Mouse (Mus musculus): ENCODE measurements around the gene Lbx2.
A peak's percentile ranks its signal among the peaks of the same experiment; 100 is the strongest.

Lbx2 gene

DNA sequence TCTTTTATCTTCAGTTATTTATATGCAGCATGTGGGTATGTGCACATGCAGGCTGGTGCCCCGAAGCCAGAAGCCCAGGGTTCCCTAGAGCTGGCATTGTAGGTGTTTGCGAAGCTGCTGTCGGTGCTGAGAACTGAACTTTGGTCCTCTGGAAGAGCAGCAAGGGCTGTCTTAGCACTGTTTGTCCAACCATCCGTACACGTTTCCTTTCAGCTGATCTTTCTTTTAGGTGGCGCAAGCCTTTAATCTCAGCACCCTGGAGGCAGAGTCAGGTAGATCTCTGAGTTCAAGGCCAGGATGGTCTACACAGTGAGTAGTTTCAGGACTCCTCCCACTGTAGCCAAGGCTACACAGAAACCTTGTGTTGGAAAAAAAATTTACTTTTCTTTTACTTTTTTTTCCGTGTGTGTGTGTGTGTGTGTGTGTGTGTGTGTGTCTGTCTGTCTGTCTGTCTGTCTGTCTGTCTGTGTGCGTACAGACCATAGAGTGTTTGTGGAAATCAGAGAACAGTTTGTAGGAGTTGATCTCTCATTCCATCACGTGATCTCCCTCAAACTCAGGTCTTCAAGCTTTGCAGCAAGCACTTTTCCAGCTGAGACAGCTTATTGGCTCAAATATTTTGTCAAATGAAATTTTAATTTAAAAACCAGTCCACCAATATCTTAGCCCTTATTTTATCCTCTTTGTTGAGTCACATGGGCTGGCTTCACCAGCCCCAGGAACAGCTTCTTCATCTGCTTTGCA is 46.2 kb downstream of the Lbx2 start:
- DNase-seq (ENCODE audit: low spot score in 2 of 2), result no peak

DNA sequence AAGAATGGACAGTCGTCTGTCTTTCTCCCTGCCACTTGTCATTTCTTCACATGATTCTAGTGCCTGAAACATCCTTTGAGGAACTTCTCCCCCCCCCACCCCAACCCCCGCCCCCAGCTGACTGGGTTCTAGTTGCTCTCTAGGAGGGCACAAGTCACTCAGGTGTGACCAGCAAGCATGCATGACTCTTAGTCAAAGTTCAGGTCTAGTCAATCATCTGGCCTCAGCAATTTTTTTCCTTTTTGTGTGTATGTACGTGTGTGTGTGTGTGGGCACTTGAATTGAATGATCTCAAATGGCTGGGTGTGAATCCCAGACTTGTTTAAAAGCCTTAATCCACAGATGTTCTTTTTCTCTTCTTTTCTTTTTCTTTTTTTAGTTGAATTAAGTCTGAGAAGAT is 48.1 kb downstream of the Lbx2 start:
- no peak for DNase-seq (ENCODE audit: low spot score in 2 of 2)

DNA sequence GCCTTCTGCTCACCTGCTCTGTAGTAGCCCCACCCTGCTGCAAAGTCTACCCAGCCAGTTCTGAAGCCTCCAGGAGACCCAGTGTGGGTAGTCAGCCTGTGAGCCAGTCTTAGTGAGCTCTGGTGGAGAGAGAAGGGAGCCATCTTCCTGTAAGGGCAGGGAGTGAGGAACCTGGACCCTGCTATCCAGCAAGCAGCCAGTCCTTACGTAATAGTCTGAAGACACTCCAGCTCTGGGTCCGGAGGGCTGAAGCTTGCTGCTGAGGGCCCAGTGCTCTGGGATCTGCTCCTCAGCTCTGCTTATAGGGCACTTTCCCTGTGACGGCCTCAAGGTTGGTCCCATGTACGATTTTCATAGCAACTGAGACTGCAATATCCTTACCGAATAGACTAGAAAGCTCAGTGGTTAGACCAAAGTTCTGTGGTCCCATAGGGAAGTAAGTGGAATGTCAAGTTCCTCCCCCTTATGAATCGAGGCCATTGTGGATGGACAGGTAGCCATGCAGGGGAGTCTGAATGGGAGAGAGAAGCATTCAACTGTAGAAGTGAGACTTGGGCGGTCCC is 48.9 kb downstream of the Lbx2 start, which contains the start of gene Rtkn:
TSS of gene Rtkn (plus strand) at position 513 of the 563 bp plus-strand sequence.
- no peak for DNase-seq (ENCODE audit: low spot score in 2 of 2)

DNA sequence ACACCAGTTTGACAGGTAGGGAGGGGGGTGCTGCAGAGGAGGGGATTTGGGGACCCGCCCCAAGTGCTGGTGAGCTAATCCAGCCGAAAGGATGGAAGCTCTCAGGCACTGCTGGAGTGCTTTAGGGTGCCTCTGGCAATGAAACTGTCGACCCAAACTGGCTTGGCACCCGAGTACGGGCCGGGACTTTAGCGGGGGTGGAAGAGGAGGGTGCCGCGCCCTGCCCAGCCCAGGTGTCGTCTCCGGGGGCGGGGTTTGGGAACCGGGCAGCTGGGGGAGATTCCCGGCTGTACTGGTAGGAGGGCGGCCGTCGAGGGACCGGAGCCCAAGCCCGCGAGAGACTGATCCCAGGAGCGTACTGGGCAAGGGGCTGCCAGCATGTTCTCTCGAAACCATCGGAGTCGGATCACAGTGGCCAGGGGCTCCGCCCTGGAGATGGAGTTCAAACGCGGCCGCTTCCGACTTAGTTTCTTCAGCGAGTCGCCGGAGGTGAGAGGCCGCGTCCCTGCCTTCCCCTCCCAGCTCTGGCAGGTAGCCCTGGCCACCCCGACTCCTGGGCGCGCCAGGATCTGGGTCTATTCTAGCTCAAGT is 49.5 kb downstream of the Lbx2 start:
- no peak for DNase-seq (ENCODE audit: low spot score in 2 of 2)

DNA sequence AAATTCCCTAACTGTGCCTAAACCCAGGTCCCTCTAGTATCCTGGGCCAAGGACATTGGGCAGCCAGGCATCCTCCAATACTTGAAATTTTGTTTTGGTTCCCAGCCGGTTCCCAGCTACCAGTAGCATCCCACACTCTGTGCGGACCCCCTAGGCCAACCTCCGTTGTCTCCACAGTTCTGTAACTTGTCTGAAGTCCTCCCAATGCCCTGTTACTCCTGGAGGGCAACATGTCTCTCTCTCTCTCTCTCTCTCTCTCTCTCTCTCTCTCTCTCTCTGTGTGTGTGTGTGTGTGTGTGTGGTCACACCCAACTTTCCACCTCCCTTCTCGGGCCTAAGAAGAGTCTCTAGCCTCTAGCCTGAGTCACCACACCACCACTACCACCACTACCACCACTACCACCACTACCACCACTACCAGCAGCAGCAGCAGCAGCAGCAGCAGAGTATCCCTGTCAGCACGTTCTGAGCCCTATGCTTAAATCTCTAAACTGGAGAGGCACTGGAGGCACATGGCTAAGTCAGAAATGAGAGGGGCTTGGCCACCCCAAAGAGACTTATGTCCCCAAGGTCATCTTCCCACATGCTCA is 50.2 kb downstream of the Lbx2 start:
- no peak for DNase-seq (ENCODE audit: low spot score in 2 of 2)

DNA sequence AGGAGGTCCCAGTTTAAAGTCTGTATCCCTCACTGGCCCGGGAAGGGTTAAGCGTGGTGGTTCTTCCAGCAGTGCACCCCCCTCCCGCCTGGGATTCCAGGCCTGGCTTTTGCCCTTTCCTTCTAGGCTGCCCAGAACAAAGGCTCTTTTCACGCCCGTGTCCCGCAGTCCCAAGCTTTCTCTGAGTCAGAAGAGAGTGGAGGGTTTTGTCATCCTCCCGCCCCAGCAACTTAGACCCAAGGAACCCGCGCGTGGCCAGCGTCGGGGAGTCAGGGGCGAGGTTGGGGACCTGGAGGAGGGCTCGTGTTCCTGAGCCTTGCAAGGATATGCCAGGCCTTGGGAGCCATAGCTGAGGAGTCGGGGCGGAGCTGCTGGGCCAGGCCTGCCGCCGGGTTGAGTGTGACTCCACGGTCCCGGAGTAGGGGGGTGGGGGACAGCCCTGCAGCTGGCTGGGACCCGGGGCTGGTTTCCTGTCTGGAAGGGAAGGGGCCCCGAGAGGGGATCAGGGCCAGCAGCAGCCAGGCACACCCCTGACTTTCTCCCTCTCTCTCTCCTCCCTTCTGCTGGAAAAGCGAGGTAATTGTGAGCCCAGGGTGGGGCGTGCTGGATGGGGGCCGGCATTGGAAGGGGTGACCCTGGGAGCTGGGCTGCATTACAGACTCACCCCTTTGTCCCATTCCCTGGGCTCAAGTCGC is 50.9 kb downstream of the Lbx2 start:
- no peak for DNase-seq (ENCODE audit: low spot score in 2 of 2)

DNA sequence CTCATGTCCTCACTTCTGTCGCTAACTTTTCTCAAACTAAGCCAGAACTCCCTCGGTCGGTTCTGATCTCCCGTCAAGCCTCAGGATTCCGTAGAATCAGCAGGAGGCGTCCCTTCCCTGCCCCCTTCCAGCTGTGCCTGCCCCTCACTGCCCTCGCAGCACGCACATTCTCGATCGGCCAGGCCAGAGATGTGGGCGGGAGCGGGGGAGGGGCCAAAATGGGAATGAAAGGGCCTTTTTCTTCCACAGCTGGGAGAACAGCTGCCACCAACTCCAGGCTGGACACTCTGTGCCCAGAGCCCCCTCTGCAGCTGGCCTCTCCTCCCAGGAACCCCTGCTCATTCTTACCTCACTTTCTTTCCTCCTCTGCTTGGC is 51.4 kb downstream of the Lbx2 start:
- peak; percentile 70 to 76 for DNase-seq (ENCODE audit: low spot score in 2 of 2)

Measured in frontal cortex, postnatal 10 days (tissue).